Mouse (Mus musculus): Measurements from ENCODE around the gene Tmeff2. TPM values are rescaled to one million over a fixed set of nuclear protein-coding genes. Genes with fewer than 3 reads are reported as not detected.

The Tmeff2 gene
- polyA plus RNA-seq, 1 experiment from 2014 or later: 2.8 TPM

DNA sequence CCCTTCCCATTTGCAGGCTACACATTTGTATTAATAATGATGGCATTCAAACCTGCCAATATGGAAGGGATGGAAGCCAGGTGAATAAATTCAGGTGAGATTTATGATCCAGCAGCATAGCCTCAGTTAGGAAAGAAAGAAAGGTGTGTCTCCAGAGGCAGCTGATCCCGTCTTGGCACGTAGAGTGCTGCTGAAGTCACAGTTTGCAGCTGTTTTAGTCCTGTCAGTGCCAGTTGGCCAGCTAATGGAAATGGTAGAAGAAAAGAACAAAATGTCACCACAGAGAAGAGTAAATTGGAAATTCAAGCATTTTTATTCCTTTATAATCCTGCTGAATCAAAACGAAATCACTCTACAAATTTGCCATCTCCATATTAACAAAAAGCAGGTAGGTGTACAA lies 99.3 kb downstream of the Tmeff2 start:
- Histone ChIP-seq H3K9me3 (replicated peaks; ENCODE audit: low read length) (no peaks in the 10 kb centered on the region), H3K4me1 (replicated peaks; ENCODE audit: insufficient read depth, low read length) (no peaks in the 10 kb centered on the region), H3K4me3 (replicated peaks; ENCODE audit: low read depth, low read length) (no peak overlapping the region), H3K27me3 (ENCODE audit: insufficient read depth, low read length) (no peaks in the 10 kb centered on the region), H3K27ac (no peak overlapping the region), H3K9ac (ENCODE audit: low read depth, low read length) (no peak overlapping the region), H3K36me3 (ENCODE audit: insufficient read depth, low read length) (no peaks in the 10 kb centered on the region), H3K4me2 (ENCODE audit: low read length) (no peak overlapping the region)
- TF ChIP-seq CTCF (IDR thresholded peaks at IDR 0.05; ENCODE audit: low read depth): no peak
- DNase-seq (ENCODE audit: low spot score) (no peak), ATAC-seq (replicated peaks; ENCODE audit: low FRiP score, low read depth) (no peak)
- WGBS: 84% methylated on average over 3 of the region's 3 CpGs

DNA sequence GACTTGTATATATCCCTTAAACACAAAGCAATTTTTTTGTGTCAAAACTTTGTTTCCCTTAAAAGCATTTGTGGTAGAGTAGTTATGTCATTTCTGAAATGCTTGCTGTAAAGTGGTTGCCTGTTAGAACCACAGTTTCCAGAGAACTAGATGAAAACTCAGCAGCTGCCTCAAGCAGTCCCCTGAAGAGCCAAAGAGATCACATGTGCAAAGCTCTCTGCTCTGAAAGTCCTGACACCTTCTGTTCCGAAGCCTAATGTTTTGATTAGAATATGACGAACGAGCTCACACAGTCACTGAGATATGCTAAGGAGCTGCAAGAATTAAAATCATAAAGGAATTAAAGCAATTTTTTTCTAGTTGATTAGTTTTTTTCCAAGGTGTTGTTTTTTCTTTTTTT lies 107.9 kb downstream of the Tmeff2 start:
- WGBS: 69% methylated on average over 3 of the region's 3 CpGs
- TF ChIP-seq CTCF (IDR thresholded peaks at IDR 0.05; ENCODE audit: low read depth): no peak

DNA sequence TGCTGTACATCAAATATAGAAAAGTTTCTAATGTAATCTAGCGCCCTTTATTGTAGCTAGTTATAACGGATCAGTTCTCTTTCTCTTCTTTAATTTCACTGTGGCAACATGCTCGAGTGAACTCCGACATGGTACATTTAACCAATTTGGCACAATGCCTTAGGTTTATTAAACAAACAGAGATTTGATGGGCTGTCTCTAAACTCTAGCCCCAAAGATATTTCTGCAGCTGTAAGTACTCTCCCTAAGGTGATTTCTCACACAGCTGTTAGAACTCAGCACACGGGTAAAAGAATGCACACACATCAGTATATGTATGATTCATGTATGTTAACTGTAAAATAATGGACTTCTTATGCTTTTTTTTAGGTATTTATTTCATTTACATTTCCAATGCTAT lies 139.8 kb downstream of the Tmeff2 start:
- ATAC-seq (replicated peaks; ENCODE audit: low FRiP score, low read depth) (no peak), DNase-seq (ENCODE audit: low spot score) (peak; percentile 27)
- no peak for TF ChIP-seq CTCF (IDR thresholded peaks at IDR 0.05; ENCODE audit: low read depth)
- H3K9ac ChIP-seq (ENCODE audit: low read depth, low read length): no peak overlapping the region
- H3K27me3 ChIP-seq (ENCODE audit: insufficient read depth, low read length): no peaks in the 10 kb centered on the region
- H3K27ac ChIP-seq: no peak overlapping the region
- no peaks in the 10 kb centered on the region for H3K4me1 ChIP-seq (replicated peaks; ENCODE audit: insufficient read depth, low read length)
- WGBS: 32% methylated on average over 5 of the region's 5 CpGs
- no peaks in the 10 kb centered on the region for H3K9me3 ChIP-seq (replicated peaks; ENCODE audit: low read length)
- no peaks in the 10 kb centered on the region for H3K36me3 ChIP-seq (ENCODE audit: insufficient read depth, low read length)
- H3K4me2 ChIP-seq (ENCODE audit: low read length): no peak overlapping the region
- no peak overlapping the region for H3K4me3 ChIP-seq (replicated peaks; ENCODE audit: low read depth, low read length)

More for the DNA sequence above, 107.9 kb downstream of the Tmeff2 start:
- no peak overlapping the region for H3K9ac ChIP-seq (ENCODE audit: low read depth, low read length)
- no peak overlapping the region for H3K4me2 ChIP-seq (ENCODE audit: low read length)
- no peak overlapping the region for H3K4me3 ChIP-seq (replicated peaks; ENCODE audit: low read depth, low read length)
- no peak for ATAC-seq (replicated peaks; ENCODE audit: low FRiP score, low read depth)
- H3K4me1 ChIP-seq (replicated peaks; ENCODE audit: insufficient read depth, low read length): no peaks in the 10 kb centered on the region
- DNase-seq (ENCODE audit: low spot score): no peak
- H3K27me3 ChIP-seq (ENCODE audit: insufficient read depth, low read length): no peaks in the 10 kb centered on the region
- no peaks in the 10 kb centered on the region for H3K9me3 ChIP-seq (replicated peaks; ENCODE audit: low read length)
- no peak overlapping the region for H3K27ac ChIP-seq
- H3K36me3 ChIP-seq (ENCODE audit: insufficient read depth, low read length): no peaks in the 10 kb centered on the region

DNA sequence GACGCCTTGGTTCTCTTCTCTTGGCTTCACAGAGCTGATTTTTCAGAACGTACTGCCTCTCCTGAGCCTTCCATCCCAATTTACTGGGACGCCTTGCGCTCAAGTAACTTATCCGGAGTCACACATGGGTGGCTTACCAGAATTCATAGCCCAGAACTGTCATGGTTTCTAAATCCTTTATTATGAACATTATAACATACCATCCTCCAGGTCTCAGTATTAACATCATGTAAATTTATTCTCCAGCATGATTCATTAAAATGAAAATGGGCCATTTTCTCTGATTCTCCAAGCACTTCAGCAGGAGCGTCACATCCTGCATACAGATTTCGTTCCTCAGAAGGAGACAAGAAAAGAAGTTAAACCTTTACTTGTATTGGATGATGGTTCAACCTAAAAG lies 144.4 kb downstream of the Tmeff2 start:
- no peak for TF ChIP-seq CTCF (IDR thresholded peaks at IDR 0.05; ENCODE audit: low read depth)
- DNase-seq (ENCODE audit: low spot score): no peak

DNA sequence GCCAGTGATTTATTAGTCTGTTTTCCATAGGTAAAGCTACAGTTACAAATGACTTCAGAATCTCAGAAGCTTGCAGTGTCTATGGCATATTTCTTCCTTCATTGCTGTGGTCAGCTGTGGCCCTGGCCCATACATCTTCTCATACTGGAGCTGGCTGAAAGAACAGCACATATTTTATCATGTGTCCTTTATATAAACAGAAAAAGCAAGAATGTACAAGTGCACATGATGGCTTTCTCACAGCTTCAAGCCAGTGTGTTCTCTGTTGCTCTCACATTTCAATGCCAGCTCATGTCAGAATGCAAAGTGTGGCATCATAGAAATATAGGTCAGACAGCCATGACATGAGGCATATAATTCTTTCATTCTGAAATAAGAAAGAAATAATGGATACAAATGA lies 164.1 kb downstream of the Tmeff2 start:
- no peaks in the 10 kb centered on the region for H3K4me1 ChIP-seq (replicated peaks; ENCODE audit: insufficient read depth, low read length)
- H3K4me3 ChIP-seq (replicated peaks; ENCODE audit: low read depth, low read length): no peak overlapping the region
- H3K27ac ChIP-seq: no peak overlapping the region
- no peak for DNase-seq (ENCODE audit: low spot score)
- ATAC-seq (replicated peaks; ENCODE audit: low FRiP score, low read depth): no peak
- no peak for TF ChIP-seq CTCF (IDR thresholded peaks at IDR 0.05; ENCODE audit: low read depth)
- no peaks in the 10 kb centered on the region for H3K9me3 ChIP-seq (replicated peaks; ENCODE audit: low read length)
- no peak overlapping the region for H3K9ac ChIP-seq (ENCODE audit: low read depth, low read length)
- H3K4me2 ChIP-seq (ENCODE audit: low read length): no peak overlapping the region
- H3K27me3 ChIP-seq (ENCODE audit: insufficient read depth, low read length): no peaks in the 10 kb centered on the region
- H3K36me3 ChIP-seq (ENCODE audit: insufficient read depth, low read length): no peaks in the 10 kb centered on the region

More for the DNA sequence above, 144.4 kb downstream of the Tmeff2 start:
- 90% methylated on average over 7 of the region's 7 CpGs for WGBS
- no peak overlapping the region for H3K4me2 ChIP-seq (ENCODE audit: low read length)
- no peaks in the 10 kb centered on the region for H3K9me3 ChIP-seq (replicated peaks; ENCODE audit: low read length)
- no peak overlapping the region for H3K9ac ChIP-seq (ENCODE audit: low read depth, low read length)
- no peak overlapping the region for H3K4me3 ChIP-seq (replicated peaks; ENCODE audit: low read depth, low read length)
- no peaks in the 10 kb centered on the region for H3K4me1 ChIP-seq (replicated peaks; ENCODE audit: insufficient read depth, low read length)
- ATAC-seq (replicated peaks; ENCODE audit: low FRiP score, low read depth): no peak
- H3K27me3 ChIP-seq (ENCODE audit: insufficient read depth, low read length): no peaks in the 10 kb centered on the region
- H3K27ac ChIP-seq: no peak overlapping the region
- H3K36me3 ChIP-seq (ENCODE audit: insufficient read depth, low read length): no peaks in the 10 kb centered on the region

DNA sequence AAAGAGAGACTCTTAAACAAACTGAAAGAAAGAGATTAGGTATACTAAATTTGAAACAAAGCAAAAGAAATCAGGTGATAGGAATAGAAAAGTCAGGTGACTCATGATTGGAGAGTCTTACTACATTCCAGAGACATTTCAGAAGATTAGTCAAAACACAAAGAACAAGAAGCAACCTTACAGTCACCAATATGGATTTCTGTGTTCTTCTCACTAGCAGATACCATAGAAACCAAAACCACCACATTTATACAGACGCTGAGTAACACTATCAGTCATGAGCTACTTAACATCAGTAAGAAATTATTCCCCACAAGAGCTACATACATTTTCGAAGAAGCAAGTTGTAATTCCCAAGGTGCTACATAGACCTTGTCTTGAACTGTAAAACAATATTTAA lies 165.2 kb downstream of the Tmeff2 start:
- TF ChIP-seq CTCF (IDR thresholded peaks at IDR 0.05; ENCODE audit: low read depth): no peak
- no peaks in the 10 kb centered on the region for H3K27me3 ChIP-seq (ENCODE audit: insufficient read depth, low read length)
- H3K9me3 ChIP-seq (replicated peaks; ENCODE audit: low read length): no peaks in the 10 kb centered on the region
- ATAC-seq (replicated peaks; ENCODE audit: low FRiP score, low read depth): no peak
- H3K27ac ChIP-seq: no peak overlapping the region
- H3K9ac ChIP-seq (ENCODE audit: low read depth, low read length): no peak overlapping the region
- no peak overlapping the region for H3K4me3 ChIP-seq (replicated peaks; ENCODE audit: low read depth, low read length)
- WGBS: 86% methylated on average over 2 of the region's 2 CpGs
- H3K4me2 ChIP-seq (ENCODE audit: low read length): no peak overlapping the region
- no peaks in the 10 kb centered on the region for H3K36me3 ChIP-seq (ENCODE audit: insufficient read depth, low read length)
- H3K4me1 ChIP-seq (replicated peaks; ENCODE audit: insufficient read depth, low read length): no peaks in the 10 kb centered on the region
- DNase-seq (ENCODE audit: low spot score): no peak

DNA sequence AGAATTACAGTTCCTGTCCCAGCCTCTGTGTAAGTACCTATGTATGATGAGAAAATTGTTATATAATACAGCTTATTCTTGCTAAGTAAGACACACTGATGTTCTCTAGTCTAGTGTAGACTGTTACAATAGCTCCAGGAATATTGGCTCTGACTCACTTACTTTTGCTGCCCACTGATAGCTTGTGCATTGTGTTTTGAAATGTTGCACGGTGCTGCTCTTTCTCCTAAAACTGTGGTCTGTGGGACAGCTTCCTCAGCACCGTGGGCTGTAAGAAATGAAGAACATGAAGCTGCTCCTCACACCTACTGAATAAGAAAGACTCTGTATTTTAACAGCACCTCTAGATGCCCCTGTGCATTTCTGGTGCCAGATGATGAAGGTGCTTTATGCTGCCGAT lies 168.4 kb downstream of the Tmeff2 start:
- Histone ChIP-seq H3K27me3 (ENCODE audit: insufficient read depth, low read length) (no peaks in the 10 kb centered on the region), H3K4me1 (replicated peaks; ENCODE audit: insufficient read depth, low read length) (no peaks in the 10 kb centered on the region), H3K4me2 (ENCODE audit: low read length) (no peak overlapping the region), H3K9ac (ENCODE audit: low read depth, low read length) (no peak overlapping the region), H3K36me3 (ENCODE audit: insufficient read depth, low read length) (no peaks in the 10 kb centered on the region), H3K4me3 (replicated peaks; ENCODE audit: low read depth, low read length) (no peak overlapping the region), H3K27ac (no peak overlapping the region), H3K9me3 (replicated peaks; ENCODE audit: low read length) (no peaks in the 10 kb centered on the region)
- no peak for ATAC-seq (replicated peaks; ENCODE audit: low FRiP score, low read depth)
- no peak for TF ChIP-seq CTCF (IDR thresholded peaks at IDR 0.05; ENCODE audit: low read depth)
- 76% methylated on average over 3 of the region's 3 CpGs for WGBS
- no peak for DNase-seq (ENCODE audit: low spot score)

Measured in kidney, postnatal 0 days (tissue).